Mouse (Mus musculus): ENCODE measurements around the gene Gstt1.
"Not testable (repeated sequence)": the region's sequence is repeated elsewhere in the genome, so short reads cannot be mapped to it uniquely, and the experiment has no call there.

The Gstt1 gene

DNA sequence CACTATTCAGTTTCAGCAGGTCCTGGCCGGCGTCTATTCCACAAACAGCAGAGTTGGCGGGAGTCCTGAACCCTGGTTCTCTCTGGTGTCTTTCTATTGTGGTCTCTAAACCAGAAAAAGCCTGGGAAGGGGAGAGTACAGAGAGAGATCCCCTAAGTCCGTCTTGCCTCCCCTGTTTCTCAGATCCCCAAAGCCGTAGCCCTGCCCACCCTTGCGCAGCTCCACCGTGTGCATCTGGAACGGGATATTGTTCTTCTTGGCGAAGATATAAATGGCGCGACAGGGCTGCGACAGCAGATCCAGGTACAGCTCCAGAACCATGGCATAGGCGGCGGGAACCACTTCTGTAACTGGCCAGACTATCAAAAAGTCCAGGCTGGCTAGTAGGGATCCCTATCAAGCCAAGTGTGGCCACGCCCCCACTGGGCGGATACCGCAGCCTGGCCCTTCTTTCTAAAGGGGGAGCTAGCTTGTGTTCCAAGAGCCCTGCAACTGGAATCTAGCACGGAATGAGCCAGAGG is at the start of gene Gstt1:
Gstt1 (minus strand) TSS at position 409 of the 521 bp plus-strand sequence.
- peak; percentile 34 for DNase-seq

GRCm38 (mm10) chr10:75845306-75845930 is 47.0 kb upstream of the Gstt1 start:
- no peak for DNase-seq

- DNase-seq, result no peak
These were observed 46.4 kb upstream of the Gstt1 start for GRCm38 (mm10) chr10:75844800-75845199.

- not testable (repeated sequence) for DNase-seq
These were observed 45.5 kb upstream of the Gstt1 start for GRCm38 (mm10) chr10:75843898-75844297.

DNA sequence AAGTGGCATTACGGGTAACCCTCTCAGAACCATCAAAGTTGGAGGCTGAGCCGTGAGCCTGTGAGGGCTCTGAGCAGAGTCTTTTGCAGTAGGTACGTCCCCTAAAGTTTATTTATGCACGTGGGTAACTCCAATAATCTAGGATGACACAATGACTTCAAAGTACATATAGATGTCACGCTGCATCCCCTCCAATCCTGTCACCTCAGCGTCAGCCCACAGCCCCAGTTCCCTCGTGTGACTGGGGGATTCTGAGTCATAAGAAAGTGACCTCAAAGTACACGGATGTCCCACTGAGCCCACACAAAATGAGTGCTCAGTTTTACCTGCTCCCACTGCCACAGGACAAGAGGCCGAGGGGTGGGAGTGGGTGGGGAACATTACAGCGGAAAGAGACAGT is 40.7 kb upstream of the Gstt1 start:
- DNase-seq, result no peak

DNA sequence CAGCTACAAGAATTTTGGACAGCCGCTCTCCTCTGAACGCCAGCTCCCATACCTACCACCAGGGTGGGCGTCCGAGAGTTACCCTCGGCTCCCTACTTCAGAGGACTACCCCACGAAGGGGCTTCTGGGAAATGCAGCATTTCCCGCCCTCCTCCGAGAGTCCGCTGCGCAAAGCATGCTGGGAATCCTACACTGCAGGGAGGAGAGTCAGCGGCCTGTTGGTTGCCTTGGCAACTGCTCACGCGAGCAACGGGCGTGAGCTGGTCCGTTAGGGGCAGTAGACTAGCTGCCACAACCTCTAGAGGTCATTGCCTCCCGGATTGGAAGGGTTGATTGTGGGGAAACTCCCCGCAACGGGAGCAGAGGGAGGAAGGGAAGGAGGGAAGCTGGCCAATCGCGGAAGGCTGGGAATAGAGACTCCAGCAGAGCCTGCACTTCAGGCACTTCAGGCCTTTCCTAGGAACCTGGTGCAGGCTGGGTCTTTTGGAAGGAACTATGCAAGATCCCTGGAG is 38.9 kb upstream of the Gstt1 start, which contains the start of gene Gstt2:
Gstt2 (minus strand) TSS at position 177 of the 512 bp plus-strand sequence.
- peak; percentile 85 for DNase-seq

DNA sequence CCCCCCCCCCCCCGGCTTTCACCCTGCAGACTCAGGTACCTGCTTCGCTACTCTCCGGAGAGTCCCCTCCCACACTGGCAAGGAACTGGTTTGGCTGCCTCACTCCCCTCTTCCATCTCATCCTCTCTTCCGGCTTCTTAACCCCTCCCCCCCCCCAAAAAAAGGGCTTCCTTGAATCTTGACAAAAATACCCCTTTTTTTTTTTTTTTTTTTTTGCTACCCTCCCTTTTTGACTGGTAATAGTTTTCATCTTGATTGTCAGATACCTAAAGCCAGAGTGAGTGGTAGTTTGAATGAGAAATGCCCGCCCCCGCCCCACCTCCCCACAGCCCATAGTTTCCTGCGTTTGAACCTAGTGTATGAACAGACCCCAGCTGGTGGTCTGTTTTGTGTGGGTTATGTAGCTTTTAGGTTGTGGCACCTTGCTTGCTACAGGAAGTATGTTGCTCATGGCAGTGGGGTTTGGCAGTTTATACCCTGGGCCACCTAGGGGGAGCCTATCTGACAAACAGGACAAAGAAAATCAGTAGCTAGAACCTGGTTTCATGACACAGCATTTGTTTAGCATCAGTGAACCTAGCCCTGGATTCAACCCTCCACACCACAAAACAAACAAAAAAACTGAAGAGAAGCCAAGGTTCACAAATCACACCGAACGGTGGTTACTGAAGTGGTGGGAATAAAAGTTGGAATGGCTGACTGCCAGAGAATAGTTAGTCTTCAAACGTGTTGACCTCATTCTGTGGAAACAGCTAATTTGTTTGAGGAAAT is 37.6 kb upstream of the Gstt1 start:
- no peak for DNase-seq

GRCm38 (mm10) chr10:75835307-75835706 is 36.9 kb upstream of the Gstt1 start:
- no peak for DNase-seq

DNA sequence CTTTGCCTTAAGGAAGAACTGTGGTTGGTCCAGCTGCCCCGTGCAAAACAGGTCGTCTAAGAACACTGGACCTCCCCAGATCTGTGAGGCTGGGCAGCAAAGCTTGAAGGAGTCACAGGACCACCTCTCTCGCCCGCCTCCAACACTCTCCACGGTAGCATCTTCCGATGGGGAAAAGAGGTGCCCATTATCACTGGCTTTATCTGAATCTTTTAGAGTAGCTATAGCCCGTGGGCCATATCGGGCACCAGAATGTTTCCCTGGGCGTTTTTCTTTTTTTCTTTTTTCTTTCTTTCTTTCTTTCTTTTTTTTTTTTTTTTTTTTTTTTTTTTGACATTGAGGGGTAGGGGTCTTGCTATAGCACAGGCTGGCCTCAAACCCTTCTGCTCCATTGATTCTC is 36.3 kb upstream of the Gstt1 start:
- no peak for DNase-seq

DNA sequence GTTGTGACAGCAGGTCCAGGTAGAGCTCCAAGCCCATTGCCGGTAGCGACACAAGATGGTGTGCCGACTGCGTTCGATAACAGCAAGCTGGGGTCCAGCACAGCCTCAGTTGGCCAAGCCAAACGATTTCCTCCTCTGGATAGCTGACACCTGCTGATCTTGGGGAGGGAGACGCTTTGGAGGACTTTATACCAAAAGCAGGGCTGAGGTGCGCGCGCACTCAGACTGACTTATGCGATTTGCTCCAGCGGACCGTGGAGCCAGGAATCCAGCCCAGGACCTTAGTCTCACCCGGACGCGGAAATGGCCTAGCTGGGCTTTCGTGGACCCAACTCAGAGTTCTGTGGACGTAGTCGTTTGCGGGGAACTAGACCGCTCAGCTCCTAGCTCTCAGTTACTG is 35.9 kb upstream of the Gstt1 start:
- DNase-seq, result peak; percentile 56

- DNase-seq, result no peak
These were observed 35.2 kb upstream of the Gstt1 start for GRCm38 (mm10) chr10:75833456-75834080.

DNA sequence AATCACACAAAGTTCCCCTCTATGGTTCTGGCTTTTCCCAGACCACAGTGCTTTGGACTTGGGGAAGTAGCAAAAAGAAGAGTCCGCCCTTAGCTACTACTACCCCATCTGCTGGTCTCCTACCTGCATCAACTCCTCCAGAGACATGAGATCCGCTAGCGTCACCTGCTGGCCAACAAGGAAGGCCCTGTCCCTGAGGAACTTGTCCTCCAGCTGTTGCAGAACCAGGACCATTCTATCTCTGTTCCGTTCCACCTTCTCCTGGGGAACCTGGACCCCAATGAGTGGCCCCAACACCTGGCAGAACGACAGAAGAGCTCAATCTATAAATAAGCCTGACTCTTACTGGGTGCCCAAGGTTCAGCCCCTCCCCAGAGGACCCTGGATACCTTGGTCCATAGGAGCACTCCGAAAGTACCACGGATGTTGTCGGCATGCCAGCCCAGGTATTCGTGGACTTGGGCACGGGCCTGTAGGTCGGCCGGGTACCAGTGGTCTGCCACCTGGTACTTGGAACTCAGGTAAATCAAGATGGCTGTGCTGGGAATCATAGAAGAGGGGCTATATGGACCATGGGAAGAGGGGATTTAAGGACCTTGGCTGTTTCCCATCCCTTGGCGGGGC is 34.0 kb upstream of the Gstt1 start:
- no peak for DNase-seq

DNA sequence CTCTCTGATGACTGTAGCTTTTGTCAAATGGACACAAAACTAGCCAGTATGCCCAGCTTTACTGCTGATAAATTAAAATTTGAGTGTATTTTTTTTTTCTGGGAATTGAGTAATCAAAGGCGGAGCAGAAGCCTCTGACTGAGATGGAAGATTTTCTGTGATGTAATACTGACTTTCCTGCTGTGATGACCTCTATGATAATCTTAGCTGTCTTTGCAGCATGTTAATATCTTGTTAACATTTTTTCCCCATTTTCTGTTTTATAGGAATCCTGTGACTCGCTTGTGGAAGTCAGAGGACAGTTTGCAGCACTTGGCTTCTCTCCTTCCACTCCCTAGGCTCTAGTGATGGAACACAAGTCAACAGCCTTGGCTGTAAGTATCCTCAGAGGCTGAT is 31.9 kb upstream of the Gstt1 start:
- no peak for DNase-seq

- no peak for DNase-seq
These were observed 31.3 kb upstream of the Gstt1 start for GRCm38 (mm10) chr10:75829529-75830274.

DNA sequence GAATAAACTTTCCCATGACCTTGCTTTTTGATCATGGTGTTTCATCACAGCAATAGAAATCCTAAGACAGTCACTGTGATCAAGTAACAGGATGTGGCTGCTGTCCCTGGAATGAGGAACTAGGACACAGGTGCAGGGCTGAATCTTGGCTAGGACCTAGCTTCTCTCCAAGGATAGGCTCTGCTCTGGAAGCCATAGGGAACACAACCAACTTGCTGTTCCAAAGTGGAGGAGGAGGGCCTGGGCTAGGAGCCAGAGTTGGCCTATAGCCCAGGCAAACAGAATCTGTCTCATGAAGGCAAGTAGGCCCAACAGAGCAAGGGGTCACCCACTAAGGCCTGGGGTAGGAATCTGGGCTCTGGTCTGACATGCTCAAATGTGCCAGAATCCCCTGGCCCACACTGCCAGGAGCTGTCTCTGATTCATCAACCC is 30.1 kb upstream of the Gstt1 start:
- DNase-seq, result peak; percentile 40

DNA sequence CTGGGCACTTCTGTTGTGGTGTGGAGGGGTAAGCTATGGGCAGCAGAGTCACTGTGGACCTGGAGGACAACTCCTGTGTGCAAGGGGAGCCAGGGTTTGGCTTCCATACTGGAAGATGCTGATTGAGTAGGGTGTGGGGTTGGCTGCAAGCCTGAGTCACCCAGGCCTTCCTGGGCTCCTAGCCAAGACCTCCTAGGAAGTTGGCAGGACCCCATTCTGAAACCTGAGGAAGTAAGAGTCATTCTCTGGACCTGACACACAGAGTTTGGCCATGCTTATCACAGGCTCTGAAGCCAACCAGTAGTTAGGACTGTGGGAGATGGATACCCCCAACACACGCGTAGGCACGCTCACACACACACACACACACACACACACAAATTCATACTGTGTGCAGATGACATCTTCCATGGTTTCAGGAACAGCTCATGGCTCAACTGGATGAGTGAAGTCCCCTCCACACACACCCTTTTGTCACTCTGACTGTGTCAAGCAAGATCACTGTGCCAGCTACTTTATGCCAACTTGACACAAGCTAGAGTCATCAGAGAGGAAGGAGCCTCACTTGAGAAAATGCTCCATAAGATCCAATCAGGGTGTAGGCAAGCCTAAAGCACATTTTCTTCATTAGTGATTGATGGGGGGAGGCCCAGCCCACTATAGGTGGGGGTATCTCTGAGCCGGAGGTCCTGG is 29.4 kb upstream of the Gstt1 start:
- DNase-seq, result no peak

- DNase-seq, result no peak
These were observed 26.1 kb upstream of the Gstt1 start for GRCm38 (mm10) chr10:75824530-75824929.

DNA sequence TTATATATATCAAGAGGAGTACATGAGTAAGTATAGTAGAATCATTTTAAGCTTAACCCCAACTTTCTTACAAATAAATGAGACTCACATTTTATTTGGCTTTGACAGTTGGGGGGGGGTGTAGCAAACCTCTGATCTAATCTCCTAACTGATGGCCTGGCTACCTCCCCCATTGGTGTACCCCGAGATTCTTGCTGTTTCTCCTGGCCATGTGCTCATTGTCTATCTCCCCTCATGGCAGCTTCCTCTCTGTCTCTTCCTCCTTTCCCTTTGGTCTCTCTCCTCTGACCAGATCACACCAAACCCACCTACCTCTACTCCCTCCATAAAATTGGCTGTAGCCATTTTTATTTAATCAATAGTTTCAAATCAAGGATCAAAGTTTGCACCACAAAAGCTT is 25.4 kb upstream of the Gstt1 start:
- DNase-seq, result no peak

DNA sequence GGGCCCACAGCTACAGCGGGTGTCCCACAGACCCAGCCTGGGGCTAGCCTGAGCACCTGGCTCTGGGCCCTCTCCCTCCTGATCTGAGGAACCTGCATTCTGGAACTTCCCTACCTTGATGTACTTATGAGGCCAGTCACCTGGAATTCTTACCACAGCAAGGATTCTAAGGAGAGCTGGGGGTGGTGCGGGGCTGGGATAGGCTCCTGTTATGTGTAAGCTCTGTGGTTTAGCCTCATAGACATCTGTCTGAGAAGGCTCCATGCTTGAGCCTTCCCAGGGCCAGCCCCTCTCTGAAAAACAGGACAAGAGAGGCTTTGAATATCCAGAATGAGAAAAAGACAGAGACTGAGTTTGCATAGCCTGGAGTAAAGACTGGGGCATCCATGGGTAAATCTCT is 24.1 kb upstream of the Gstt1 start, which contains the start of gene Gstt4:
Gstt4 (minus strand) TSS at position 101 of the 400 bp plus-strand sequence.
- DNase-seq, result no peak

DNA sequence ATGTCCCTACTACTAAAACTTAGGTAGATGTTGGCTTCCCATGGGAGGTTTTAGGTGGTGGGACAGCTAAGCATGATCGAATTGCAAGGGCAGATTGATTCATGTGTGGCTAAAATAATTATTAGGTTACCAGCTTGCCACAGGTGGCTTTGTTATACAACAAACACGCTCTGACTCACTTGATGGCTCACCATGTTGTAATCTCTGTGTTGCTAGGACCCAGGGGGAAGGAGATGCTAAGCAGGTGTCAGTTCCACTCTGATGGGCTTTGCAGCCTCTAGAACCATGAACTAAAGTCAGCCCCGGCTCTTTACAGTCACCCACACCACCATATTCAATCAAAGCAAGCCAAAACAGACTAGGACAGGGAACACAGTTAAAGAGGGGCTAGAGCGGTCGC is 21.5 kb upstream of the Gstt1 start:
- no peak for DNase-seq

DNA sequence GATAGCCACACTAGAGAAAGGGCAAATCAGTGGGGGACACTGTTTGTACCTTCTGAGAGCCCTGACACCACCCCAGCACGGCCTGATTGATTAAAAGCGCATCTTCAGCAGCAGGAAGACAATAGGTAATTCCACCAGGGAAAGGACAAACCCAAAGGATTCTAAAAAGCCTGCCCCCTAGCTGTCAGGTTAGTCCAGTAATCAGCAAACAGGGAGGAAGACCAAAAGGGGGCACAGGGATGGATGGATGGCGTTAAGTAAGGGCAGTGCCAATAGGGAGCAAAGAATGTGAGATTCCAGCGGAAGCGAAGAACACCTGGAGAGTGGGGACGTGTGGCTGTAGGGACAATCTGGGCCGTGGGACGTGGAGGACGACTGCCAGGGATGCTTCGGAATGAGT is 20.3 kb upstream of the Gstt1 start:
- no peak for DNase-seq

DNA sequence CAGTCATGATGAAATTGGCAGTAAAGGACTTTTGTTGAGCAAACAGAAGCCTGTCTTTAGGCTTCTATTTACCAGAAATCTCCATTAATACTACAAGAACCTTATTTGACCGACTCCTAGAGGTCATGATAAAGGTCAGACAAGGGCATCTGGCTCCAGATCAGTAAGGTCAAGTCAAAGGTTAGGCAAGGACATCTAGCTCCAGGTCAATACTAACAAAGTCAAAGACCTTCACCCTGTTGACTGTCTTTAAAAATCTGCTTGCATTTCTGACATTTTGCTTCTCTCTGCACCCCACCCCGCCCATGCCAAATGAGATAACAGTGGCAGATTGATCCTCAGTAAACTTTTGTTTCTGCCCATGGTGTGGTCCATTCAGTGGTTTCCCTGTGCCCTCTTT is 5.8 kb upstream of the Gstt1 start:
- DNase-seq, result no peak

Data from right cerebral cortex, postnatal 4 days (tissue).